Mouse (Mus musculus): ENCODE results near the gene Tiam1.

DNA sequence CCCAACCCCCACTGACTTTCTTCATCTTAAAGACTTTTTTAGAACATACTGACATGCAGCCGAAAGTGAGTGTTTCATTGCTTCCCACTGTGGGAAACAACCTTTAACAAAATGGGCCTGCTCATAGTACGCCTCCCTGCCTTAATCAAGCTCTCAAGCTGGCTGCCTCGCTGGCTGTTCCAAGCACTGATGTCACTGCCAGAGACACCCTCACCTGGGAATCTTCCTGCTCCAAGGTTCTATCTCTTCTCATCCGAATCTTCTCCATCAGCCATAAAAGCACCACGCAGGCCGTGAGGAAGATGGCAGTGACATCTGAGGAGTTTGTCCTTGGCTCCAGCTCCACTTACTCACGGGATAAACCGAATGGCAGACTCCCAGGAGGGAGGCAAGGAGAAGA lies 220.3 kb downstream of the Tiam1 start:
- TF ChIP-seq CTCF (IDR thresholded peaks at IDR 0.05; ENCODE audit: insufficient read depth, low read depth, low read length) (no peak), POLR2A (IDR thresholded peaks at IDR 0.05; ENCODE audit: insufficient read depth, low read depth, low read length) (no peak)
